Mouse (Mus musculus): ENCODE results near the gene Washc3. TPM values are rescaled to one million over a fixed set of nuclear protein-coding genes. Genes with fewer than 3 reads are reported as not detected.

Gene Washc3
- polyA plus RNA-seq, 1 experiment = 23.3 TPM

DNA sequence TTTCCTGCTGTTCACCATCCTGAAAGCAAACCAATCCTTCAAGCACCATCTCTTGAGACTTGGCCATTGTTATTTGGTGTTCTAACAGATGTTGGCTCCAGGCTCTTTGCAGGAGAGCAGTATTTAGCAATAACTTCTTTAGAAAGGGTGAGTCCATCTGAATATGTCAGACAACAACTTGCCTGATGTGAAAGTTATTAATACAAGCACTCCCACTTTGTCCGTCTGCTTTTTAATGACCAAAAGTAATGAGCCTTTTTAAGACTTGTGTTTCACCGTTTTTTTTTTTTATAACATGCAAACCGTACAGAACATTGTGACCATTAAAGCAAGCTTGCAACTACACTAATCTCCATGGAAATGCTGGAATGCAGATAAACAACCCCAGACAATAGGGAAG lies 60.3 kb downstream of the Washc3 start:
- Histone ChIP-seq H3K4me3 (replicated peaks; ENCODE audit: control insufficient read depth, low read depth, low read length) (no peak overlapping the region), H3K4me1 (ENCODE audit: control insufficient read depth, insufficient read depth, low read length) (no peaks in the 10 kb centered on the region), H3K27ac (ENCODE audit: control insufficient read depth, insufficient read depth, low read depth, low read length, poor library complexity) (no peak overlapping the region)
- WGBS = 87% methylated on average over 3 of the region's 3 CpGs
- TF ChIP-seq CTCF (IDR thresholded peaks at IDR 0.05; ENCODE audit: control insufficient read depth, insufficient read depth, low read length) (no peak), POLR2A (IDR thresholded peaks at IDR 0.05; ENCODE audit: borderline replicate concordance, control insufficient read depth, low read depth, low read length) (no peak)

DNA sequence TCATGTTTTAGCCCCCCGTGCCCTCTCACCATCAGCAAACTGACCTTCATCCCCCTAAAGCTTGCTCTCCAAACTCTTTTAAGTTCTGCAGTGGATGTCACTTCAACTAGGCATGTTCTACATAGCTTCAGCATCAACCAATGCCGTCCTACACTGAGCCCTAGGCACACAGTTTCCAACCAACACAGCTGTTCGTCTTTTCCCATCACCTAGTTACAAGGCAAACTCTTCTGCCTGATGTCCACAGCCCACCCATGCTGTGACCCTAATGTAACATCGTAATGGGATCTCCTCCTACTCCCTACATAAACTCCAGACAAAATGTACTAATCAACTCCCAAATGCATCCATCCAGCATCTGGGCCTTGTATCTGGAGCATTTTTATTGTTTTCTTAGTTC lies 62.5 kb downstream of the Washc3 start:
- Histone ChIP-seq H3K27ac (ENCODE audit: control insufficient read depth, insufficient read depth, low read depth, low read length, poor library complexity) (no peak overlapping the region), H3K4me3 (replicated peaks; ENCODE audit: control insufficient read depth, low read depth, low read length) (no peak overlapping the region), H3K4me1 (ENCODE audit: control insufficient read depth, insufficient read depth, low read length) (no peaks in the 10 kb centered on the region)
- no peak for TF ChIP-seq POLR2A (IDR thresholded peaks at IDR 0.05; ENCODE audit: borderline replicate concordance, control insufficient read depth, low read depth, low read length)
- no peak for TF ChIP-seq CTCF (IDR thresholded peaks at IDR 0.05; ENCODE audit: control insufficient read depth, insufficient read depth, low read length)
- 79% methylated on average over 4 of the region's 4 CpGs for WGBS

DNA sequence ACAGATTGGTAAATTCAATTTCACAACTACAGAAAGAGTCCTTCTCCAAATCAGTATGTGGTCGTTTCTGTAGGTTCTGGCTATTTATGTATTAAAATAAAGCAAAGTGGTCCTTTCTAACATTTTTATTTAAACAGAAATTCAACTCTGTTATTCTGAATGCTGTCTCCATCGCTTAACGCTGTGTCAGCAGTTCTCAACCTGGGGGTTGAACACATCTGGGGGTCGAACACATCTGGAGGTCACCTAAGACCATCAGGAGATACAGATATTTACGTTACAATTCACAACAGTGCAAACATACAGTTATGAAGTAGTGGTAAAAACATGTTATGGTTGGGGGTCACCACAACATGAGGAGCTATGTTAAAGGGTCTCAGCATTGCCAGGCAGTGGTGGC lies 73.2 kb downstream of the Washc3 start:
- TF ChIP-seq CTCF (IDR thresholded peaks at IDR 0.05; ENCODE audit: control insufficient read depth, insufficient read depth, low read length) (no peak), POLR2A (IDR thresholded peaks at IDR 0.05; ENCODE audit: borderline replicate concordance, control insufficient read depth, low read depth, low read length) (no peak)
- Histone ChIP-seq H3K4me1 (ENCODE audit: control insufficient read depth, insufficient read depth, low read length) (no peaks in the 10 kb centered on the region), H3K4me3 (replicated peaks; ENCODE audit: control insufficient read depth, low read depth, low read length) (no peak overlapping the region), H3K27ac (ENCODE audit: control insufficient read depth, insufficient read depth, low read depth, low read length, poor library complexity) (no peak overlapping the region)
- 81% methylated on average over 5 of the region's 5 CpGs for WGBS

DNA sequence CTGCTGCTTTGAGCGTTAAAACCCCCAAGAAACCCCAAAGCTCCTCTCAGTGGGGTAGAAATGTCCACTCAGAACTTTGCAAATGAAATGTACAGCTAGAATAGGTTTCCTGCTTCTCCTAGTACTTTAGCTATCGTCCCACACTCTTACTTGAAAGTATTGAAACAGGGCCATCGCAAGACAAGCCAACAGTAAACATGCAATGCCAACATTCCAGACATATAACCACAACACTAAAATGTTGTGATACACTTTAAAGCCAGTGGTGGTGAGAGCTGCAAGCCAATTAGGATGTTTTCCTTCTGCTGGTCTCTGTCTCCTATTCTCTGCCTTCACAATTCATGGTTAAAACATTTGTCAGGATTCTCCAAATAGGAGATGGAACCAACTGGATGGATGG lies 80.8 kb downstream of the Washc3 start:
- no peak overlapping the region for H3K27ac ChIP-seq (ENCODE audit: control insufficient read depth, insufficient read depth, low read depth, low read length, poor library complexity)
- 79% methylated on average over 3 of the region's 3 CpGs for WGBS
- TF ChIP-seq POLR2A (IDR thresholded peaks at IDR 0.05; ENCODE audit: borderline replicate concordance, control insufficient read depth, low read depth, low read length) (no peak), CTCF (IDR thresholded peaks at IDR 0.05; ENCODE audit: control insufficient read depth, insufficient read depth, low read length) (no peak)
- H3K4me3 ChIP-seq (replicated peaks; ENCODE audit: control insufficient read depth, low read depth, low read length) = no peak overlapping the region
- H3K4me1 ChIP-seq (ENCODE audit: control insufficient read depth, insufficient read depth, low read length) = no peaks in the 10 kb centered on the region; the same call in 1 of the 2 replicates

DNA sequence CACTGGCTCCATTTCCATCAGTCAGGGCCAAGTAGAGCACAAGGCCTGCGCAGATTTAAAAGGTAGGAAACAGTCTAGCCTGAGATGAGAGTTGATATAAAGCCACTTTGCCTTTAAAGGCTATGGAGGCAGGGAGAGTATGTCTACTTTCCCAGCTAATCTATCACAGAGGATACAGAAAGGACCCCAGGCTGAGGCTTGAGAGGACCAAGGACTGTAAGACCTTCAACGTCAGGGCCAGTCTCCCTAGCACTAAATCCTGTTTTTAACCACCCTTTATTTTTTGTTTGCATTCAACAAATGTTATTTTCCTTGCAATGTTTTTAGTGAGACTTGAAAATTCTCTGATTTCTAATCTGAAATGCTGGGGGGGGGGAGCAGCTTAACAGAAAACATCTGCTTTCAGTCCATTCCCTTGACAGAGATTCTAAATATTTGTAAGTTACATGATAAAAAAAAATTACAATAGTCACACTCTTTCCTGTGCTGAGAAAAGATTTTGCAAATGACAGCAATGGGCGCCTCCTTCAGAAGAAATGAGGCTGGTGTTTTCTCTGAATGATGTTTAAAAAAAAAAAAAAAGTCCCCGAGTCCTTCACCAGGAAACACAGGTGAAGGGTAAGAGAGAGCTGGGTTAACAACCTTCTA lies 83.6 kb downstream of the Washc3 start:
- Histone ChIP-seq H3K4me1 (ENCODE audit: control insufficient read depth, insufficient read depth, low read length) (no peaks in the 10 kb centered on the region; the same call in 1 of the 2 replicates), H3K27ac (ENCODE audit: control insufficient read depth, insufficient read depth, low read depth, low read length, poor library complexity) (no peak overlapping the region), H3K4me3 (replicated peaks; ENCODE audit: control insufficient read depth, low read depth, low read length) (no peak overlapping the region)
- WGBS = 83% methylated on average over 4 of the region's 4 CpGs
- TF ChIP-seq POLR2A (IDR thresholded peaks at IDR 0.05; ENCODE audit: borderline replicate concordance, control insufficient read depth, low read depth, low read length) = no peak
- TF ChIP-seq CTCF (IDR thresholded peaks at IDR 0.05; ENCODE audit: control insufficient read depth, insufficient read depth, low read length) = no peak

DNA sequence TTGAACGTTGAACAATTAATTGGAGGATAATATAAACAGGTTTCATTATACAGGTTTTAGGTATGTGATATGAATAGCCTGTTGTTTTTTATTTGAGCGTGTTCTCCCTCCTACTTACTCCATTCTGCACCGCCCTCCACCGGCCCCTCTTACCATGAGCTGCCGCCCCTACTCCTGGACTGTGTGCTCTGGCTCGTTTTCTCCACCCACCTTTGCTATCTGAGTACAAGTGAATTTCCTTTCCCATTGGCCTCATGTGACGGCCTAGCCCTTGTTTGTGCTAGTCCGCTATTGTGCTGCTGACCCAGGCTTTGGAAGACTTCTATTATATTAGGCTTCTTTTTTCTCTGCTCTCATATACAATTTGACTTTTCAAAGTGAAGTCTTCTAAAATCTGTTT lies 86.4 kb downstream of the Washc3 start:
- H3K4me3 ChIP-seq (replicated peaks; ENCODE audit: control insufficient read depth, low read depth, low read length) = no peak overlapping the region

DNA sequence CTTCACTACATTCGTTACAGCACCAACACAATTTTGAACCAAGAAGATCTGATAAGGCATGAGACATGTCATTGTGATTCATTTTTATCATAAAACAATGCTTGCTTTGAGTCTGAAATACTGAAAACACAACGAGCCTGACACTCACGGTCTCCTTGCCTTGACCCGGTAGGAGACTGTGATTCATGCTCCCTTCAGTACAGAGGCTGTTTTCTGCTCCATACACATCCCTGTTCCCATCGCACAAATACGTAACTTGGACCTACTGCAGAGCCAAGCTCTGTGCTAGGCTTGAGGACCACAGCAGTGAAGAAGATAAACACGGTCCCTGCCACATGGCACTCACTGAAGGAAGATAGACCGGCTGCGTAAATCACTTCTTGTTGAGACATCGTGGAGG lies 87.2 kb downstream of the Washc3 start:
- TF ChIP-seq POLR2A (IDR thresholded peaks at IDR 0.05; ENCODE audit: borderline replicate concordance, control insufficient read depth, low read depth, low read length) (no peak), CTCF (IDR thresholded peaks at IDR 0.05; ENCODE audit: control insufficient read depth, insufficient read depth, low read length) (no peak)
- Histone ChIP-seq H3K4me1 (ENCODE audit: control insufficient read depth, insufficient read depth, low read length) (no peaks in the 10 kb centered on the region), H3K27ac (ENCODE audit: control insufficient read depth, insufficient read depth, low read depth, low read length, poor library complexity) (no peak overlapping the region), H3K4me3 (replicated peaks; ENCODE audit: control insufficient read depth, low read depth, low read length) (no peak overlapping the region)
- WGBS = 86% methylated on average over 10 of the region's 10 CpGs

More for the DNA sequence above, 86.4 kb downstream of the Washc3 start:
- H3K4me1 ChIP-seq (ENCODE audit: control insufficient read depth, insufficient read depth, low read length) = no peaks in the 10 kb centered on the region
- WGBS = 79% methylated on average over 8 of the region's 8 CpGs
- H3K27ac ChIP-seq (ENCODE audit: control insufficient read depth, insufficient read depth, low read depth, low read length, poor library complexity) = no peak overlapping the region
- TF ChIP-seq CTCF (IDR thresholded peaks at IDR 0.05; ENCODE audit: control insufficient read depth, insufficient read depth, low read length) (no peak), POLR2A (IDR thresholded peaks at IDR 0.05; ENCODE audit: borderline replicate concordance, control insufficient read depth, low read depth, low read length) (no peak)

DNA sequence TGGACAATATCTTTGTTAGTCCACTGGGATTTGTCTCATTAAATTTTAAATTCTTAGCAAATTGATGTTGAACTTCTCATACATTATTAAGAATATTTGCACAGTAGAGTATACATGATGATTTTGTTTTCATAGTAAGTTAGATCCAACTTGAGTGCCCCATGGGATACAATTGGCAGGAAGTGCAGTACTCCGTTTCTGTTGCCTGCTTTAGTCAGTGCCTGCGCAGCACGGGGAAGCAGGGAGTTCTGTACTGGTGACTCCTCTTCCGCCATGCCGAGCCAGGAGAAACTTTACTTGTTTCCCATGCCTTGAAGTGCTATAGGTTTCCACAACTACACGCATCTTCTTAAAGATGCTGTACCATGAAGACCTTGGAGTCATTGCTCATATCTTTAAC lies 94.2 kb downstream of the Washc3 start:
- WGBS = 83% methylated on average over 6 of the region's 6 CpGs
- Histone ChIP-seq H3K27ac (ENCODE audit: control insufficient read depth, insufficient read depth, low read depth, low read length, poor library complexity) (no peak overlapping the region), H3K4me3 (replicated peaks; ENCODE audit: control insufficient read depth, low read depth, low read length) (no peak overlapping the region), H3K4me1 (ENCODE audit: control insufficient read depth, insufficient read depth, low read length) (no peaks in the 10 kb centered on the region)
- TF ChIP-seq CTCF (IDR thresholded peaks at IDR 0.05; ENCODE audit: control insufficient read depth, insufficient read depth, low read length) = no peak
- TF ChIP-seq POLR2A (IDR thresholded peaks at IDR 0.05; ENCODE audit: borderline replicate concordance, control insufficient read depth, low read depth, low read length) = no peak

Other genes starting within 250 kb of the Washc3 start
- not detected in 2 replicates for gene Pmch, start 110.0 kb upstream of the Washc3 start, polyA plus RNA-seq (2011; ENCODE audit: insufficient read depth, insufficient read length, low replicate concordance, missing spikeins)
- gene Parpbp, start 54.2 kb upstream of the Washc3 start, polyA plus RNA-seq (2011; ENCODE audit: insufficient read depth, insufficient read length, low replicate concordance, missing spikeins) = 5.6 and 9.2 TPM in 2 replicates
- gene Nup37, start 54.1 kb upstream of the Washc3 start, polyA plus RNA-seq (2011; ENCODE audit: insufficient read depth, insufficient read length, low replicate concordance, missing spikeins) = 5.9 and 24.0 TPM in 2 replicates
- gene Dram1, start 178.0 kb downstream of the Washc3 start, polyA plus RNA-seq (2011; ENCODE audit: insufficient read depth, insufficient read length, low replicate concordance, missing spikeins) = 4.0 and 8.4 TPM in 2 replicates
- gene Gnptab, start 178.0 kb downstream of the Washc3 start, polyA plus RNA-seq (2011; ENCODE audit: insufficient read depth, insufficient read length, low replicate concordance, missing spikeins) = 6.1 and 12.9 TPM in 2 replicates

All from bone marrow, adult 2 months (tissue).